Mouse (Mus musculus): ENCODE results near the gene Prkar2a. TPM values are rescaled to one million over a fixed set of nuclear protein-coding genes. Genes with fewer than 3 reads are reported as not detected.

Prkar2a gene
- polyA plus RNA-seq, 1 experiment, result 31.5 TPM

DNA sequence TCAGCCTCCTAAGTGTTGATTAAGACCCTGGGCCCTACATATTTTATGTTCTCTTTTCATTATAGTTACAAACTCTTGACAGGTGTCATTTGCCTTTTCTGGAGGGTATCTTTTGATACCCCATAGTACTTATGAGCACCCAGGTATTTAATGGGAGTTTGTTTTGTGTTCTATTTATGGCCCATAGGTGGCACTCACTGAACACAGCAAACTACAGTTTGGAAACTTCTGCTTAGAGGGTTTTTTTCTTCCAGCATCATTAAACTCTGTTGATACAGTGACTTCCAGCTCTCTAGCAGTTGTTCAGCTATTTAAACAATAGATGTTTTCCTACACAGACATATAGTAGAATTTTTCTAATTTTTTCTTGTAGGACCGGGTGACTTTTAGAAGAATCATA is 50.9 kb downstream of the Prkar2a start:
- Histone ChIP-seq H3K4me1 (ENCODE audit: control insufficient read depth, insufficient read depth, insufficient read length, low read length) (no peaks in the 10 kb centered on the region), H3K4me3 (ENCODE audit: low read depth, low read length) (no peak overlapping the region), H3K27me3 (ENCODE audit: control insufficient read depth, insufficient read depth, low read length) (no peaks in the 10 kb centered on the region), H3K36me3 (ENCODE audit: control insufficient read depth, insufficient read depth, low read length) (peaks cover 41% of the 10 kb centered on the region), H3K27ac (ENCODE audit: insufficient read depth, low read depth, low read length) (no peak overlapping the region)
- no peak for TF ChIP-seq POLR2A (IDR thresholded peaks at IDR 0.05; ENCODE audit: low read depth, low read length)
- 96% methylated on average over 1 of the region's 1 CpGs for WGBS

DNA sequence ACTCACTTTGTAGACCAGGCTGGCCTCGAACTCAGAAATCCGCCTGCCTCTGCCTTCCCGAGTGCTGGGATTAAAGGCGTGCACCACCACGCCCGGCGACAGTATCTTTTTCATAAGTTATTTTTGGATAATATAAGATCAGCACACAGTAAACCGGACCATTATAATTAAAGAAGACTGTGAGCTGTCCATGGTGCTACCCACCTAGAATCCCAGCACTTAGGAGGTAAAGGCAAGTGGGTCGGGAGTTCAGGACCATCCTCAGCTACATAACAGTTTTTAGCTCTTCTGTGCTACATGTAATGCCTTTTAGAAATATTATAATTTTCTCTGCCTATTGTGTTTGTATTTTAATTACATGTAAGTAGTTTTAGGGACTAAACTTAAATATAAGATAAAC is 52.9 kb downstream of the Prkar2a start:
- H3K27me3 ChIP-seq (ENCODE audit: control insufficient read depth, insufficient read depth, low read length), result no peaks in the 10 kb centered on the region
- no peak for TF ChIP-seq POLR2A (IDR thresholded peaks at IDR 0.05; ENCODE audit: low read depth, low read length)
- TF ChIP-seq CTCF (IDR thresholded peaks at IDR 0.05; ENCODE audit: extremely low read depth, insufficient read length, insufficient replicate concordance, low read depth, low read length), result no peak
- H3K36me3 ChIP-seq (ENCODE audit: control insufficient read depth, insufficient read depth, low read length), result peaks cover 49% of the 10 kb centered on the region
- peaks cover 2% of the 10 kb centered on the region; the same call in 1 of the 2 replicates for H3K4me1 ChIP-seq (ENCODE audit: control insufficient read depth, insufficient read depth, insufficient read length, low read length)
- WGBS, result 93% methylated on average over 9 of the region's 9 CpGs
- no peak overlapping the region for H3K4me3 ChIP-seq (ENCODE audit: low read depth, low read length)
- H3K27ac ChIP-seq (ENCODE audit: insufficient read depth, low read depth, low read length), result no peak overlapping the region

DNA sequence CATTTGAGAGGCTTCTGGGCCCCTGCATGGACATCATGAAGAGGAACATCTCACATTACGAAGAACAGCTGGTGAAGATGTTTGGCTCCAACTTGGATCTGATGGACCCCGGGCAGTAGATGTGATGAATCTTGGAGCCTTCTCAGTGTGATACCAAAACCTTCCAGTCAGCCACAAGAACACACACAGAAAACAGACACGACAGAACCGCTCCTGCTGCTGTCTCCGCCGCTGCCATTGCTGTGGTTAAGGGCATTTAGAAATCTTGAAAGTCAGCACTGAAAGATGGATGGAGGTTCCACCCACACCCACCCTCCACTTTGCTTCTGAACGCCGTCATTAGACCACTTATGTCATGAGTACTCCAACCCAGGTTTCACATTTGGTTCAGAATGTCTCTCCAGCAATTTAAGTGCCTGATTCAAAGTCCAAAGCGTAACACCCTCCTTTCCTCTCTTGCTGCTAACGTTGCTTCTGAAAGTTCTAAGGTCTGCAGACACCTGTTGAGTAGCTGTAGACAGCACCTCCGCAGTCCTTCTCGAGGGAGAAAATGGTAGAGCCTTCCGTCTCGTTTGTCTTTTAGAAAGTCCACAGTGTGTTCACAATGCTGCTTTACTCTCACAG is 57.9 kb downstream of the Prkar2a start:
- no peak for TF ChIP-seq CTCF (IDR thresholded peaks at IDR 0.05; ENCODE audit: extremely low read depth, insufficient read length, insufficient replicate concordance, low read depth, low read length)
- TF ChIP-seq POLR2A (IDR thresholded peaks at IDR 0.05; ENCODE audit: low read depth, low read length), result no peak
- Histone ChIP-seq H3K4me3 (ENCODE audit: low read depth, low read length) (no peak overlapping the region), H3K36me3 (ENCODE audit: control insufficient read depth, insufficient read depth, low read length) (peaks cover 58% of the 10 kb centered on the region), H3K4me1 (ENCODE audit: control insufficient read depth, insufficient read depth, insufficient read length, low read length) (peaks cover 3% of the 10 kb centered on the region; the same call in 1 of the 2 replicates), H3K27me3 (ENCODE audit: control insufficient read depth, insufficient read depth, low read length) (no peaks in the 10 kb centered on the region), H3K27ac (ENCODE audit: insufficient read depth, low read depth, low read length) (no peak overlapping the region)
- WGBS, result 53% methylated on average over 14 of the region's 14 CpGs

DNA sequence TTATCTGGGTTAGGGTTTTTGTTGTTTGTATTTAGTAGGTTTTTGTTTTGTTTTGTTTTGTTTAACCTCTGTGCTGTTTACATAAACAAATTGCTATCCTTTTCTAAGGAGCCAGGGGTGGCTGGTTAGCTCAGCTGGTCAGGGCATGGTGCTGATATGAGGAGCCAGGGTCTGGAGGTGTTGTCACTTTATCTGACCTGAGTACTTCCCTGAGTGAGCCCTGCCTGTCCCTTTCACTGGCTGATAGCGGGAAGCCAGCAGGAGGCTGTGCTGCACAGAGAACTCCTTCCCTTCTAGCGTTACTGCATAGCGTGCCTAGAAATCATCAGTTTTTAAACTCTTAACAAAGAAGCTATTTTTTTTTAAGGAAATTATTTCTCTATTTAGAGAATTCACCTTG is 58.6 kb downstream of the Prkar2a start:
- Histone ChIP-seq H3K27me3 (ENCODE audit: control insufficient read depth, insufficient read depth, low read length) (no peaks in the 10 kb centered on the region), H3K36me3 (ENCODE audit: control insufficient read depth, insufficient read depth, low read length) (peaks cover 53% of the 10 kb centered on the region), H3K4me3 (ENCODE audit: low read depth, low read length) (no peak overlapping the region), H3K4me1 (ENCODE audit: control insufficient read depth, insufficient read depth, insufficient read length, low read length) (peaks cover 3% of the 10 kb centered on the region; the same call in 1 of the 2 replicates), H3K27ac (ENCODE audit: insufficient read depth, low read depth, low read length) (no peak overlapping the region)
- TF ChIP-seq CTCF (IDR thresholded peaks at IDR 0.05; ENCODE audit: extremely low read depth, insufficient read length, insufficient replicate concordance, low read depth, low read length), result no peak
- no peak for TF ChIP-seq POLR2A (IDR thresholded peaks at IDR 0.05; ENCODE audit: low read depth, low read length)
- 87% methylated on average over 3 of the region's 3 CpGs for WGBS

DNA sequence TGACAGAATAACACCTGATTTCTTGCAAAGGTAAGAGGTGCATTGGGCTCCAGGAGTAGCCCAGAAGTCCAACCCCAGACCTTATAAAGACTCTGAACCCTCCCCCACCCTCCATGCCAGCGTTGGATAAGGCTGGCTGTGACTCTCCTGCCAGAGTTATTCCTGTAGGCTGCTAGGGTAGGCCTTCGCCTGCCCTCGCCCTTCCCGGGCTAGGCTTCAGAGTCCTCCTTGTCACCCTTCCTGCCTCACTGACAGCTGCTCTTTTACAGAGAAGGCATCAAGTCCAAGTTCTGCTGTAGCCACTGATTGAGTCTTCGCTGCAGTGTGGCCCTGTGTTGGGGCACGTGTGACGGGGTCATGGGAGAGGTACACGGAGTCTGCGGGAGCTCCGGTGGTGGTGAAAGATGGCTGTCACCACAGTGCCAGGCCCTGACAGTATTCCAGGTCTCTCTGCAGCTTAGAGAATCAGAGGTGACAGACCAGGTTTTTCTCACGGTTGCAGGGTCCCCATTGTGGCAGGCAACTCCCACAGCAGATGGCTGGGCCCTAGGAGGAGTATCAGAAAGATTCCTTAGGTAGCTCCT is 59.6 kb downstream of the Prkar2a start:
- TF ChIP-seq CTCF (IDR thresholded peaks at IDR 0.05; ENCODE audit: extremely low read depth, insufficient read length, insufficient replicate concordance, low read depth, low read length) (no peak), POLR2A (IDR thresholded peaks at IDR 0.05; ENCODE audit: low read depth, low read length) (no peak)
- Histone ChIP-seq H3K27me3 (ENCODE audit: control insufficient read depth, insufficient read depth, low read length) (no peaks in the 10 kb centered on the region), H3K36me3 (ENCODE audit: control insufficient read depth, insufficient read depth, low read length) (peaks cover 47% of the 10 kb centered on the region), H3K4me3 (ENCODE audit: low read depth, low read length) (no peak overlapping the region), H3K27ac (ENCODE audit: insufficient read depth, low read depth, low read length) (no peak overlapping the region), H3K4me1 (ENCODE audit: control insufficient read depth, insufficient read depth, insufficient read length, low read length) (peaks cover 3% of the 10 kb centered on the region; the same call in 1 of the 2 replicates)
- WGBS, result 88% methylated on average over 11 of the region's 11 CpGs

DNA sequence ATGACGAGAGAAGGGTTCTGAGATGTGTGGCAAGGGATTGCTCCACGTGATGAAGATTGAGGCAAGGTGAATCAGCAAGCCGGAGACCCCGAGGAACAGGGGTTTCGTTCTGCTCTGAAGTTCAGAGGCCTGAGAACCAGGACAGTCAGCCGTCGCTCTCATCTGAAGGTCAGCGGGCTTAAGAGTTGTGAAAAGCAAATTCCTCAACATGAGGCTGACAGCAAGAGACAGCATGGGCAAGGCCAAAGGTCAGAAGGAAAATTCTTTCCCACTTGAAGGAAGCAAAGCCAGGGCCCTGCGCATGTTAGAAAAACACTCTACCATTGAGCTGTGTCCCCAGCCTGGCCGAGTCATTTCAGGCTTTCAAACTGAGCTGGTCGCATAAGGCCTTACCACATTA is 61.5 kb downstream of the Prkar2a start:
- no peak for TF ChIP-seq CTCF (IDR thresholded peaks at IDR 0.05; ENCODE audit: extremely low read depth, insufficient read length, insufficient replicate concordance, low read depth, low read length)
- no peak for TF ChIP-seq POLR2A (IDR thresholded peaks at IDR 0.05; ENCODE audit: low read depth, low read length)
- peaks cover 3% of the 10 kb centered on the region; the same call in 1 of the 2 replicates for H3K4me1 ChIP-seq (ENCODE audit: control insufficient read depth, insufficient read depth, insufficient read length, low read length)
- H3K27me3 ChIP-seq (ENCODE audit: control insufficient read depth, insufficient read depth, low read length), result no peaks in the 10 kb centered on the region
- peaks cover 31% of the 10 kb centered on the region for H3K36me3 ChIP-seq (ENCODE audit: control insufficient read depth, insufficient read depth, low read length)
- no peak overlapping the region for H3K4me3 ChIP-seq (ENCODE audit: low read depth, low read length)
- 85% methylated on average over 11 of the region's 11 CpGs for WGBS
- no peak overlapping the region for H3K27ac ChIP-seq (ENCODE audit: insufficient read depth, low read depth, low read length)

DNA sequence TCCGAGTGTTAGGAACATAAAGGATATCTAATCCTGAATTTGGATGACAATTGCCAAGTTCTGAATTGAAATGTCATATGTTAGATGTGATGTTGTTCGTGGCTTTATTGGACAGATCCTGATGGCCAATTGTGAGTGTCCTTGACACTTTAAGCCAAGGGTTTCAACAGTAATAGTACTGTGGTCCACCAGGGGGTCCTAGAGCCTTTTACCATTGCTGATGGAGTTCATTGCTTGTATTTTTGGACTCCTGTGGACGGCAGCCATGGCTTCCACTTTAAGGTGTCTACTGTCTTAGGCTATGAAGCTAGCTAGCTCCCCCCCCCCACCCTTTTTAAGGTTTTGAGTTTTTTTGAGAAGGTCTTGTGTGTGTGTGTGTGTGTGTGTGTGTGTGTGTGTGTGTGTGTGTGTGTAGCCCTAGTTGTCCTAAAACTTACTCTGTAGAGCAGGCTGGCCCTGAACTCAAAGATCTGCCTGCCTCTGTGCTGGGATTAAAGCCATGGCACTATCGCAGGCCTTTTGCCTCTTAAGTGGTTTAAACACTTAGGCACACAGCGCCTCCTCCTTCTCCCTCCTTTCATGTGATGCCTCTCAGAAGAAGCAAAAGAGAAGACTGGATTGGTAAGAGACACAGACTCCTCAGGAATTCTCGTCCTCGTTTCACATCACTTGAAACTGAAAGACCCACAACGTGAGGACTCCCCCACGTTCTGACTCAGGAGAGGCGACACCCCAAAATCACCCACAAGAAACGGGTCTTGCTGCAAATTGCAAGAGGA is 63.2 kb downstream of the Prkar2a start:
- peaks cover 16% of the 10 kb centered on the region for H3K36me3 ChIP-seq (ENCODE audit: control insufficient read depth, insufficient read depth, low read length)
- 85% methylated on average over 11 of the region's 11 CpGs for WGBS
- H3K27ac ChIP-seq (ENCODE audit: insufficient read depth, low read depth, low read length), result no peak overlapping the region
- H3K4me1 ChIP-seq (ENCODE audit: control insufficient read depth, insufficient read depth, insufficient read length, low read length), result no peaks in the 10 kb centered on the region
- TF ChIP-seq POLR2A (IDR thresholded peaks at IDR 0.05; ENCODE audit: low read depth, low read length) (no peak), CTCF (IDR thresholded peaks at IDR 0.05; ENCODE audit: extremely low read depth, insufficient read length, insufficient replicate concordance, low read depth, low read length) (no peak)
- no peak overlapping the region for H3K4me3 ChIP-seq (ENCODE audit: low read depth, low read length)
- no peaks in the 10 kb centered on the region for H3K27me3 ChIP-seq (ENCODE audit: control insufficient read depth, insufficient read depth, low read length)
